Mouse (Mus musculus) hindbrain, embryonic 12.5 days (tissue): Measurements from ENCODE around the gene Mospd1. TPM values are rescaled to one million over a fixed set of nuclear protein-coding genes. Genes with fewer than 3 reads are reported as not detected.

Experiments
- ATAC-seq: fragments of 200-750 bp; cut with Nextera tagmentation; 2 replicates; pipeline ENCODE4 v1.8.0; 2017; ENCODE audit warnings: moderate TSS enrichment; ENCODE audit not compliant: low FRiP score
- H3K27ac ChIP-seq: fragments of 300-500 bp; sonication (generic); 2 replicates; pipeline ENCODE4 v1.5.1; 2016; ENCODE audit warnings: mild to moderate bottlenecking
- H3K27me3 ChIP-seq: fragments of 300-500 bp; sonication (generic); 2 replicates; pipeline ENCODE4 v1.6.1; 2016; ENCODE audit warnings: mild to moderate bottlenecking
- H3K36me3 ChIP-seq: fragments of 300-500 bp; sonication (generic); 2 replicates; pipeline ENCODE4 v1.6.1; 2016; ENCODE audit warnings: mild to moderate bottlenecking
- H3K4me1 ChIP-seq: fragments of 300-500 bp; sonication (generic); 2 replicates; pipeline ENCODE4 v1.6.1; 2016
- H3K4me2 ChIP-seq: fragments of 300-500 bp; sonication (generic); replicated peaks from 2 replicates; pipeline ENCODE4 v1.6.1; 2016; ENCODE audit warnings: mild to moderate bottlenecking
- H3K4me3 ChIP-seq: fragments of 300-500 bp; sonication (generic); 2 replicates; pipeline ENCODE4 v1.5.1; 2016; ENCODE audit warnings: mild to moderate bottlenecking
- H3K9ac ChIP-seq: fragments of 300-500 bp; sonication (generic); 2 replicates; pipeline ENCODE4 v1.6.1; 2016; ENCODE audit warnings: mild to moderate bottlenecking, moderate library complexity
- H3K9me3 ChIP-seq: fragments of 300-500 bp; sonication (generic); replicated peaks from 2 replicates; pipeline ENCODE4 v1.6.1; 2016; ENCODE audit warnings: mild to moderate bottlenecking
- WGBS: fragments of 180-500 bp; shearing (Covaris S2); methylation state at CpG from one replicate; pipeline ENCODE4 v1.1.7; 2016; 5-methylcytosine and 5-hydroxymethylcytosine counted together
- polyA plus RNA-seq: library from polyadenylated mRNA; unstranded; fragments of >200 nt; fragmentation: Nextera tagmentation; extraction: Ambion mirVana; gene quantifications from 2 replicates; pipeline ENCODE4 v1.2.1, GENCODE M21; 2016

The Mospd1 gene
- 52.8 and 59.2 TPM in 2 replicates for polyA plus RNA-seq

GRCm38 (mm10) chrX:53370366-53370740, at the start of gene Mospd1:
Gene Mospd1, minus strand, starts transcription at chrX:53370502.
- H3K9ac ChIP-seq: peak within 1 kb of the TSS; percentile 71
- H3K4me1 ChIP-seq: peaks cover 3% of the 10 kb centered on the region; the same call in 1 of the 2 replicates
- H3K27ac ChIP-seq: peak within 1 kb of the TSS; percentile 83
- WGBS: 15% methylated on average over 14 of the region's 15 CpGs
- H3K4me3 ChIP-seq: peak within 1 kb of the TSS; percentile 55
- H3K27me3 ChIP-seq: no peaks in the 10 kb centered on the region
- ATAC-seq: peak; percentile 98
- H3K9me3 ChIP-seq: no peaks in the 10 kb centered on the region
- peak within 1 kb of the TSS; percentile 55 for H3K4me2 ChIP-seq
- H3K36me3 ChIP-seq: no peaks in the 10 kb centered on the region

GRCm38 (mm10) chrX:53386362-53386761, 16.1 kb upstream of the Mospd1 start:
- H3K4me2 ChIP-seq: no peak overlapping the region
- ATAC-seq: no peak
- no peak overlapping the region for H3K9ac ChIP-seq
- 88% methylated on average over 3 of the region's 3 CpGs for WGBS
- no peaks in the 10 kb centered on the region for H3K4me1 ChIP-seq
- H3K27ac ChIP-seq: no peak overlapping the region
- no peaks in the 10 kb centered on the region for H3K27me3 ChIP-seq
- H3K4me3 ChIP-seq: no peak overlapping the region
- no peaks in the 10 kb centered on the region for H3K9me3 ChIP-seq
- no peaks in the 10 kb centered on the region for H3K36me3 ChIP-seq

GRCm38 (mm10) chrX:53383122-53383521, 12.8 kb upstream of the Mospd1 start:
- H3K4me3 ChIP-seq: no peak overlapping the region
- no peaks in the 10 kb centered on the region for H3K4me1 ChIP-seq
- H3K4me2 ChIP-seq: no peak overlapping the region
- WGBS: 35% methylated on average over 3 of the region's 3 CpGs
- H3K27me3 ChIP-seq: no peaks in the 10 kb centered on the region
- H3K27ac ChIP-seq: no peak overlapping the region
- H3K9me3 ChIP-seq: no peaks in the 10 kb centered on the region
- ATAC-seq: no peak
- H3K9ac ChIP-seq: no peak overlapping the region
- no peaks in the 10 kb centered on the region for H3K36me3 ChIP-seq

- ATAC-seq: peak; percentile 85
- H3K9me3 ChIP-seq: no peaks in the 10 kb centered on the region
- H3K4me1 ChIP-seq: peaks cover 3% of the 10 kb centered on the region; the same call in 1 of the 2 replicates
- WGBS: 35% methylated on average over 21 of the region's 25 CpGs
- peak overlapping the region; percentile 55 for H3K4me3 ChIP-seq
- H3K27me3 ChIP-seq: no peaks in the 10 kb centered on the region
- H3K36me3 ChIP-seq: no peaks in the 10 kb centered on the region
- peak overlapping the region; percentile 71 for H3K9ac ChIP-seq
- peak overlapping the region; percentile 55 for H3K4me2 ChIP-seq
- H3K27ac ChIP-seq: peak overlapping the region; percentile 83
These were observed 552 bp downstream of the Mospd1 start for GRCm38 (mm10) chrX:53369534-53370365.

GRCm38 (mm10) chrX:53364668-53365383, 5.5 kb downstream of the Mospd1 start:
- H3K4me2 ChIP-seq: no peak overlapping the region
- H3K27ac ChIP-seq: no peak overlapping the region
- H3K27me3 ChIP-seq: no peaks in the 10 kb centered on the region
- H3K9ac ChIP-seq: no peak overlapping the region
- H3K9me3 ChIP-seq: no peaks in the 10 kb centered on the region
- WGBS: 80% methylated on average over 7 of the region's 7 CpGs
- no peak overlapping the region for H3K4me3 ChIP-seq
- ATAC-seq: no peak
- no peaks in the 10 kb centered on the region for H3K36me3 ChIP-seq
- H3K4me1 ChIP-seq: peaks cover 3% of the 10 kb centered on the region; the same call in 1 of the 2 replicates

GRCm38 (mm10) chrX:53348374-53348773, 21.9 kb downstream of the Mospd1 start:
- 92% methylated on average over 4 of the region's 4 CpGs for WGBS
- no peak for ATAC-seq
- Histone ChIP-seq H3K4me3 (no peak overlapping the region), H3K4me2 (no peak overlapping the region), H3K27ac (no peak overlapping the region), H3K36me3 (0 out of 2 replicates have a peak, but pooled peaks cover 10% of the 10 kb centered on the region), H3K27me3 (no peaks in the 10 kb centered on the region), H3K9ac (no peak overlapping the region), H3K4me1 (no peaks in the 10 kb centered on the region), H3K9me3 (no peaks in the 10 kb centered on the region)

- no peaks in the 10 kb centered on the region for H3K36me3 ChIP-seq
- no peaks in the 10 kb centered on the region for H3K9me3 ChIP-seq
- H3K27me3 ChIP-seq: no peaks in the 10 kb centered on the region
- H3K4me3 ChIP-seq: no peak overlapping the region
- WGBS: 69% methylated on average over 2 of the region's 2 CpGs
- no peak overlapping the region for H3K9ac ChIP-seq
- H3K27ac ChIP-seq: no peak overlapping the region
- no peak for ATAC-seq
- H3K4me1 ChIP-seq: no peaks in the 10 kb centered on the region
- H3K4me2 ChIP-seq: no peak overlapping the region
These were observed 28.8 kb downstream of the Mospd1 start for GRCm38 (mm10) chrX:53341531-53341930.

GRCm38 (mm10) chrX:53337355-53337754, 32.9 kb downstream of the Mospd1 start:
- no peaks in the 10 kb centered on the region for H3K36me3 ChIP-seq
- no peak for ATAC-seq
- no peaks in the 10 kb centered on the region for H3K9me3 ChIP-seq
- no peak overlapping the region for H3K4me3 ChIP-seq
- no peaks in the 10 kb centered on the region for H3K4me1 ChIP-seq
- H3K4me2 ChIP-seq: no peak overlapping the region
- H3K27ac ChIP-seq: no peak overlapping the region
- H3K27me3 ChIP-seq: no peaks in the 10 kb centered on the region
- no peak overlapping the region for H3K9ac ChIP-seq

- H3K9ac ChIP-seq: no peak overlapping the region
- H3K4me1 ChIP-seq: no peaks in the 10 kb centered on the region
- ATAC-seq: no peak
- no peaks in the 10 kb centered on the region for H3K9me3 ChIP-seq
- no peak overlapping the region for H3K4me2 ChIP-seq
- H3K27me3 ChIP-seq: no peaks in the 10 kb centered on the region
- H3K4me3 ChIP-seq: no peak overlapping the region
- H3K36me3 ChIP-seq: no peaks in the 10 kb centered on the region
- H3K27ac ChIP-seq: no peak overlapping the region
- WGBS: 91% methylated on average over 4 of the region's 4 CpGs
These were observed 39.9 kb downstream of the Mospd1 start for GRCm38 (mm10) chrX:53330396-53330795.

GRCm38 (mm10) chrX:53321111-53321510, 49.2 kb downstream of the Mospd1 start:
- no peaks in the 10 kb centered on the region for H3K4me1 ChIP-seq
- no peaks in the 10 kb centered on the region for H3K36me3 ChIP-seq
- ATAC-seq: no peak
- H3K27ac ChIP-seq: no peak overlapping the region
- H3K4me3 ChIP-seq: no peak overlapping the region
- no peaks in the 10 kb centered on the region for H3K9me3 ChIP-seq
- H3K27me3 ChIP-seq: no peaks in the 10 kb centered on the region
- H3K9ac ChIP-seq: no peak overlapping the region
- 68% methylated on average over 4 of the region's 4 CpGs for WGBS
- H3K4me2 ChIP-seq: no peak overlapping the region

- Histone ChIP-seq H3K36me3 (no peaks in the 10 kb centered on the region), H3K9ac (no peak overlapping the region), H3K27me3 (no peaks in the 10 kb centered on the region), H3K4me3 (no peak overlapping the region), H3K4me1 (no peaks in the 10 kb centered on the region), H3K4me2 (no peak overlapping the region), H3K27ac (no peak overlapping the region), H3K9me3 (no peaks in the 10 kb centered on the region)
- no peak for ATAC-seq
- 72% methylated on average over 2 of the region's 2 CpGs for WGBS
These were observed 49.7 kb downstream of the Mospd1 start for GRCm38 (mm10) chrX:53320564-53320963.
